Mouse (Mus musculus): ENCODE data around the gene Ppp1r18. TPM values are rescaled to one million over a fixed set of nuclear protein-coding genes. Genes with fewer than 3 reads are reported as not detected.

Gene Ppp1r18
- polyA plus RNA-seq, 1 experiment = 11.1 TPM

DNA sequence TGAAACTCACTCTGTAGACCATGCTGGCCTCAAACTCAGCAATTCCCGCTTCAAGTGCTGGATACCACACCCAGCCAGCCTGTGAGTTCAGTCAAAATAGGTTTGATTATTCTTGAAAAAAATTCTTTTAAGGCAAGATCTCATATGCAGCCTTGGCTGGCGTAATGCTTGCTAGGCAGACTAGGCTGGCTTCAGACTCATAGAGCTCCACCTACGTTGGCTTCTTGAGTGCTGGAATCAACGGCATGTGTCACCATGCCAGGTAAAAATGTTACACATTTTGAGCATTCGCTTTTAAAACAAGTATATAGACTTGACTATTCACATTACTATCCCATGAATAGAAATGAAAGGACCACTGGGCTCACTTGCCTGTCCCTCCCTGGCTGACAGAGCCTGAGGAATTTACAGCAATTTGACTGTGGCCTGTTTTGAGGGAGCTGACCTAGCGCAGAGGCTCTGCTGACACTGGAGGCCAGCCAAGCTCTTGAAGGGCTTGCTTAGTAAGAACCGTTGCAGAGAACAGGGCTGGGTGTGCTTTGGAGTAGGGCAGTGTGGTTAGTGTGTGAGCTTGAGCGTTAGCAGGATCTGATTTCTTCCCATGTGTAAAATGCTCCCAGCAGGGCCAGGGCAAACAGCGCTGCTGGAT lies 38.1 kb downstream of the Ppp1r18 start:
- TF ChIP-seq POLR2A (IDR thresholded peaks at IDR 0.05; ENCODE audit: extremely low read depth, insufficient read depth, low read length) = no peak
- no peak for TF ChIP-seq CTCF (IDR thresholded peaks at IDR 0.05; ENCODE audit: extremely low read depth, insufficient read depth, low read length)
- Histone ChIP-seq H3K4me3 (ENCODE audit: insufficient read depth, low read length) (no peak overlapping the region), H3K27ac (ENCODE audit: insufficient read depth, low read length) (no peak overlapping the region), H3K4me1 (ENCODE audit: control insufficient read depth, insufficient read depth, low read length) (no peaks in the 10 kb centered on the region)

DNA sequence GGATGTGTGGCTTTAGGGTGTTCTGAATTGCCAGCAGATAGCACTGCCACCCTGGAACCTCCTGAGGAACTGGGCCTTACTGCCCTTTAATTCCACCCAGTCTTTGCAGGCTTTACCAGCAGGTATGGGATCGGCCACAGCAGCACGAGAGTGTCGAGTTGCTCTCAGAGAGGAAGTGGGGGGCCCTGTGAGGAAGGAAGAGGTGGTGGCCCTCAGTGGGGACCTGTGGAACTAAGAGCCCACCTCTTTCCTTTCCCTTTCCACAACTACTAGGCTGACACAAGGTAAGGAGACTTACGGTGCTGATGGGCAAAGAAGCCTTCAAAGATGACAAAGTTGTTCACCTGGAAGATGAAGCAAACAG lies 38.6 kb downstream of the Ppp1r18 start:
- Histone ChIP-seq H3K4me1 (ENCODE audit: control insufficient read depth, insufficient read depth, low read length) (no peaks in the 10 kb centered on the region), H3K27ac (ENCODE audit: insufficient read depth, low read length) (no peak overlapping the region), H3K4me3 (ENCODE audit: insufficient read depth, low read length) (no peak overlapping the region)
- TF ChIP-seq POLR2A (IDR thresholded peaks at IDR 0.05; ENCODE audit: extremely low read depth, insufficient read depth, low read length) (no peak), CTCF (IDR thresholded peaks at IDR 0.05; ENCODE audit: extremely low read depth, insufficient read depth, low read length) (no peak)

DNA sequence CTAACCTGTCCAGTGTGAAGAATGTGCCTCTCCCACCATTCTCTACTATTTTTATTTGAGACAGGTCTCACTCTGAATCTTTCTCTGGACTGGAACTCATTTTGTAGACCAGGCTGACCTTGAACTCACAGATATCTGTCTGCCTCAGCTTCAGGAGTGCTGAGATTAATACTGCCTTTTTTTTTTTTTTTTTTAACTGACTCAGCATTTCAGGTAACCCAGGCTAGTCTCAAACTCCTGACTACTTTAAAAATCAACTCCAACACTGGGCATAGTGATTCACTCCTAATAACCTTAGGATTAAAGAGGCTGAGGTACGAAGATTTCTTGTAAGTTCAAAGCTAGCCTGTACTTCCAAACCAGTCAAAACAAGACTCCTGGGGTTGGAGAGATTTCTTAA lies 40.2 kb downstream of the Ppp1r18 start:
- Histone ChIP-seq H3K4me1 (ENCODE audit: control insufficient read depth, insufficient read depth, low read length) (no peaks in the 10 kb centered on the region), H3K4me3 (ENCODE audit: insufficient read depth, low read length) (no peak overlapping the region), H3K27ac (ENCODE audit: insufficient read depth, low read length) (no peak overlapping the region)
- no peak for TF ChIP-seq POLR2A (IDR thresholded peaks at IDR 0.05; ENCODE audit: extremely low read depth, insufficient read depth, low read length)
- TF ChIP-seq CTCF (IDR thresholded peaks at IDR 0.05; ENCODE audit: extremely low read depth, insufficient read depth, low read length) = no peak

DNA sequence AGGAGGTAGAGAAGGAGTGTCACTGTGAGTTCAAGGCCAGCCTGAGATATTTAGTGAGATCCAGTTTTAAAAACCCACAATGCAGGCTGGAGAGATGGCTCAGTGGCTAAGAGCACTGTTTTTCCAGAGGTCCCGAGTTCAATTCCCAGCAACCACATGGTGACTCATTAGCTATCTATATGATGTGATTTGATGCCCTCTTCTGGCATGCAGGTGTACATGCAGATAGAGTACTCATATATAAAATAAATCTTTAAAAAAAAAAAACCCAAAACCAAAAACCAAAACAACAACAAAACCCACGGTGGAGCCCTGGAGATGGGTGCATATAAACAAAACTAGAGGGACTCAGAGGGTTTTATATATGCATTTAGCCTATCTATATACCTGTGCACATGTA lies 42.2 kb downstream of the Ppp1r18 start:
- H3K27ac ChIP-seq (ENCODE audit: insufficient read depth, low read length) = no peak overlapping the region
- no peaks in the 10 kb centered on the region for H3K4me1 ChIP-seq (ENCODE audit: control insufficient read depth, insufficient read depth, low read length)
- H3K4me3 ChIP-seq (ENCODE audit: insufficient read depth, low read length) = no peak overlapping the region
- no peak for TF ChIP-seq POLR2A (IDR thresholded peaks at IDR 0.05; ENCODE audit: extremely low read depth, insufficient read depth, low read length)
- no peak for TF ChIP-seq CTCF (IDR thresholded peaks at IDR 0.05; ENCODE audit: extremely low read depth, insufficient read depth, low read length)

DNA sequence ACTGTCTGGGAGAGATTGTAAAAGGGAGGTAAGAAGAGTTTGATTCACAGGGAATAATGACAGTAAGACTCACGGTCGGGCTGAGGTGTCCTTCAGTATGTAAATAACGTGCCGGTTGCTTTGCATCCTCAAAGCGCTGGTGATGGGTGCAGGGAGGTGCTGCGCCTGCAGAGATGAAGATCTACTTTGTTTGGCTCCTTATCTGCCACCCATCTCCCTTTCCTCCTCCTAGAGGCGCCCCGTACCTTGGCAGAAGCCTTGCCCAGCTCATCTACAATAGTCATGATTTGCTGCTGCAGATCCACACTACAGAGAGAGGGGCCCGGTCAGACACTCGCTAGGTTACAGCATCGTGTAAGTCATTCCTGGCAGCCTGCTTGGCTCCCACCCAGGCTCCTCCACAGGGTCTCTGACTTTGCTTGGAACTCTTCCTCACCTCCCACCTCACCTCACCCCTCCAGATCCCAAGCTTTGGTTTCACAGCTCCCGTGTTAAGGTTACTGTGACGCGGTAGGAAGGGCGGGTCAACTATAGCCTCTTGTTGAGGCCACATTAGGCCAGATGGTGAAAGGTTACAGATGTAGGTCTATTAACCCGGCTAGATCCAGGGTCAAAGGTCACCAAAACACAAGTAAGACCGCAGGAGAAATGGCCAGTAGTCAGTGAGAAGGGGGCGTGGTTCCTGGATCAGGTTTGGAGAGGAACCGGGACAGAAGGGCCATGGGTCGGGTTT lies 44.0 kb downstream of the Ppp1r18 start:
- 0 out of 2 replicates have a peak overlapping the region, but pooled peaks have one; percentile 2 for H3K27ac ChIP-seq (ENCODE audit: insufficient read depth, low read length)
- no peaks in the 10 kb centered on the region for H3K4me1 ChIP-seq (ENCODE audit: control insufficient read depth, insufficient read depth, low read length)
- TF ChIP-seq CTCF (IDR thresholded peaks at IDR 0.05; ENCODE audit: extremely low read depth, insufficient read depth, low read length) = no peak
- peak overlapping the region; percentile 58 for H3K4me3 ChIP-seq (ENCODE audit: insufficient read depth, low read length)

DNA sequence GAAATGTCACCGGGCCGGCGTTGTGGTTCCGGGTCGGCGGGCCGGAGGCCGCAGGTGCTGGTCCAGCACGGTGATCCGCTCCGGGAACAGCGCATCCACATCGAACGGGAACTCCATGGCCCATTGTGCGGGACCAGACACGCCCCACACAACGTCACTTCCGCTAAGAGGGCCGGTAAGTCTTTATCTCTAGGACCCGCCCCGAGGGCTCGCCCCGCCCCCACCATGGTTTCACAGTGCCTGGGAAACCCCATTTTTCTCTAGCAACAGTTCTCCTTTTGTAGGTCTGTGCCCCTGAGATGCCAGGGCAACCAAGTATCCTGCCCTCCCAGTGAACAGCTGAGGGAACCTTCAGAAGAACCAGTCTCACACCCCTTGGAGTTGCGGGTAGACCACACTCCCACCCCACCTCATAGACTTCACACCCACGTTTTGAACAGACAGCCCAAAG lies 44.6 kb downstream of the Ppp1r18 start, which contains the start of gene Atat1:
TSS of gene Atat1 (minus strand) at position 157 of the 451 bp plus-strand sequence.
- peak; percentile 90 for TF ChIP-seq POLR2A (IDR thresholded peaks at IDR 0.05; ENCODE audit: extremely low read depth, insufficient read depth, low read length)
- TF ChIP-seq CTCF (IDR thresholded peaks at IDR 0.05; ENCODE audit: extremely low read depth, insufficient read depth, low read length) = no peak
- Histone ChIP-seq H3K27ac (ENCODE audit: insufficient read depth, low read length) (0 out of 2 replicates have a peak within 1 kb of the TSS, but pooled peaks have one; percentile 2), H3K4me3 (ENCODE audit: insufficient read depth, low read length) (peak within 1 kb of the TSS; percentile 58), H3K4me1 (ENCODE audit: control insufficient read depth, insufficient read depth, low read length) (no peaks in the 10 kb centered on the region)

DNA sequence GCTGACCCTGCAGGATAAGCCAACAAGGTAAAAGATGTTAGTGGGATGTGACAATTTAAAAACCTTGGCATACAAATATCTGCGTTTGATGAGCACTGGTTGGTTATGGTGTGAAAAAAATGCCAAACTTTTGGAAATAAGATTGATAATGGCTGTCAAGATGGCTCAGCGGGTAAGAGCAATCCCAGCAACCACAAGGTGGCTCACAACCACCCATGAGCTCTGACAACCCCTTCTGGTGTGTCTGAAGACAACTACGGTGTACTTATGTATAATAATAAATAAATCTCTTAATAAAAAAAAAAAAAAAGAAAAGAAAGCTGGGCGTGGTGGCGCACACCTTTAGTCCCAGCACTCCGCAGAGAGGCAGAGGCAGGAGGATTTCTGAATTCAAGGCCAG lies 49.6 kb downstream of the Ppp1r18 start:
- TF ChIP-seq CTCF (IDR thresholded peaks at IDR 0.05; ENCODE audit: extremely low read depth, insufficient read depth, low read length) (no peak), POLR2A (IDR thresholded peaks at IDR 0.05; ENCODE audit: extremely low read depth, insufficient read depth, low read length) (no peak)
- peaks cover 5% of the 10 kb centered on the region; the same call in 1 of the 2 replicates for H3K4me1 ChIP-seq (ENCODE audit: control insufficient read depth, insufficient read depth, low read length)
- no peak overlapping the region for H3K27ac ChIP-seq (ENCODE audit: insufficient read depth, low read length)
- H3K4me3 ChIP-seq (ENCODE audit: insufficient read depth, low read length) = no peak overlapping the region; the same call in 1 of the 2 replicates

DNA sequence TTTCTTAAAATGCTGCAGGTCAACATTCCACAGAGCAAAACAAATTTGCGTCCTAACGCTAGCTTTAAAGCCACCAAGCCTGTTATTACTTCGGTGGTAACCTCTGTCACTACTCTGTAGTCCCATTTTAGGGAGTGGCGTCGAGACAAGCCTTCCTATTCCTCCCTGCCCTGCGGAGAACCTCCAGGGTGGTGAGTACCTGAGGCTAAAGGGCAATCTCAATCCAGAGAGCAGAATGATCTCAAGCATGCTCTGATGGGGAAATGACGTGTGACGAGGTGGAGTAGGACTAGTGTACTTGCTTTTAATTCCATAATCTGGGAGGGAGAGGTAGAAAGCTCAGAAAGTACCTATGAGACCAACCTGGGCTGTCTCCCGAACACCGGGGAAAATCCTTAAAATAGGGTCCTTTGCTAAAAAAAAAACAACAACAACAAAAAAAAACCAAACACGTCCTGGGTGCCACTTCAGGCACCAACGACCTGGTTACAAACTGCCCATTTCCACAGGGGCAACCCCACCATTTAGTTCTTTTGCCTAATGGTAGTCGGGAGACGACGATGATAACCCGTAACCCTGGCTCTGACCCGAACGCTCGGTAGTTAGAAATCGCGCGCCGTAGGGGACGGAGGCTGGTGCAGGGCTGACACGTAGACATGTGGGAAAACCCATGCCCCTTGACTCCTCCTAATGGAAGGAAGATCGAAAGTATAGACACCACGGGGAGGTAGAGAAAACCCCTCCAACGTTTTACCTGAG lies 50.3 kb downstream of the Ppp1r18 start:
- H3K27ac ChIP-seq (ENCODE audit: insufficient read depth, low read length) = peak overlapping the region; percentile 2; the same call in 1 of the 2 replicates
- H3K4me1 ChIP-seq (ENCODE audit: control insufficient read depth, insufficient read depth, low read length) = peaks cover 5% of the 10 kb centered on the region; the same call in 1 of the 2 replicates
- TF ChIP-seq CTCF (IDR thresholded peaks at IDR 0.05; ENCODE audit: extremely low read depth, insufficient read depth, low read length) (no peak), POLR2A (IDR thresholded peaks at IDR 0.05; ENCODE audit: extremely low read depth, insufficient read depth, low read length) (no peak)
- peak overlapping the region; percentile 57 for H3K4me3 ChIP-seq (ENCODE audit: insufficient read depth, low read length)

Data from cortical plate, adult 2 months (tissue).